Mouse (Mus musculus): ENCODE measurements at regions not wholly inside any gene's neighbourhood (a gene's known extent, or its start where the extent isn't known, plus 50 kb on each side); places are given as distances from the start of the nearest gene placed in this dataset.

- DNase-seq (ENCODE audit: low spot score in 2 of 2), result peak in 1 of 2 experiments; percentile 13
Observed at GRCm38 (mm10) chr7:54734039-54734438, 101.3 kb upstream of the Luzp2 start.

GRCm38 (mm10) chr7:54734861-54735260 lies 100.4 kb upstream of the Luzp2 start:
- DNase-seq (ENCODE audit: low spot score in 2 of 2), result no peak

- DNase-seq (ENCODE audit: low spot score in 2 of 2), result no peak
Observed at GRCm38 (mm10) chr7:54767341-54767740, 68.0 kb upstream of the Luzp2 start.

- DNase-seq (ENCODE audit: low spot score in 2 of 2), result no peak
Observed at GRCm38 (mm10) chr7:54768683-54769082, 66.6 kb upstream of the Luzp2 start.

GRCm38 (mm10) chr7:54781939-54782520 lies 53.3 kb upstream of the Luzp2 start:
- DNase-seq (ENCODE audit: low spot score in 2 of 2), result no peak

- no peak for DNase-seq (ENCODE audit: low spot score in 2 of 2)
Observed at GRCm38 (mm10) chr7:54782604-54783003, 52.7 kb upstream of the Luzp2 start.

- no peak for DNase-seq (ENCODE audit: low spot score in 2 of 2)
Observed at GRCm38 (mm10) chr7:54783550-54784529, 51.5 kb upstream of the Luzp2 start.

All from spleen, postnatal 10 days (tissue).